Mouse (Mus musculus) T-helper 17 cell (primary cell): ENCODE measurements at regions not wholly inside any gene's neighbourhood (a gene's known extent, or its start where the extent isn't known, plus 50 kb on each side); places are given as distances from the start of the nearest gene placed in this dataset.

Source experiments
- in situ Hi-C, 2 experiments: fragments of 300-600 bp; cut with MboI, MseI; formaldehyde crosslinking; loops; 1 replicate in 1 of 2; 2 replicates in 1 of 2; pipeline ENCODE4 v1.15.1; 2025; ENCODE audit warnings: high pct_unique_total_duplicates in 2 of 2

- in situ Hi-C loops, result no loop called here
Observed at GRCm38 (mm10) chrX:56276348-56276747, 63.7 kb upstream of the Gm773 start.

- in situ Hi-C loops, result loop anchor here in 1 of 2 experiments (5.0 kb wide), 1 partner anchor 63 kb away; no protein-coding TSS in a partner anchor
Observed at GRCm38 (mm10) chrX:56274170-56274569, 61.5 kb upstream of the Gm773 start.

- in situ Hi-C loops, result loop anchor here in 1 of 2 experiments (5.0 kb wide), 1 partner anchor 68 kb away; no protein-coding TSS in a partner anchor
Observed at GRCm38 (mm10) chrX:56269706-56270105, 57.0 kb upstream of the Gm773 start.
